Mouse (Mus musculus) megakaryocyte, embryonic 14.5 days (primary cell): ENCODE measurements around the gene Uqcrfs1. TPM values are rescaled to one million over a fixed set of nuclear protein-coding genes. Genes with fewer than 3 reads are reported as not detected.

Experiments used
- H3K27me3 ChIP-seq: replicated peaks from 2 replicates; pipeline ENCODE3; 2012; ENCODE audit warnings: inconsistent platforms
- H3K36me3 ChIP-seq: replicated peaks from 2 replicates; pipeline ENCODE3; 2012; ENCODE audit warnings: low read length, inconsistent platforms, mixed read lengths
- H3K4me1 ChIP-seq: 2 replicates; pipeline ENCODE4 v1.6.1; 2012; ENCODE audit warnings: inconsistent platforms
- H3K4me3 ChIP-seq: replicated peaks from 2 replicates; pipeline ENCODE3; 2012; ENCODE audit warnings: moderate library complexity, mild to moderate bottlenecking, inconsistent platforms
- H3K9me3 ChIP-seq: 2 replicates; pipeline ENCODE4 v1.6.1; 2012; ENCODE audit warnings: inconsistent platforms
- FLI1 ChIP-seq: IDR thresholded peaks from 2 replicates; pipeline ENCODE4 v1.6.1; 2012; ENCODE audit warnings: low read length, inconsistent platforms, mixed read lengths
- GATA1 ChIP-seq: IDR thresholded peaks from 3 replicates; pipeline ENCODE4 v1.6.1; 2012; ENCODE audit warnings: mixed read lengths, low read length, inconsistent platforms, borderline replicate concordance
- polyA plus RNA-seq: library from polyadenylated mRNA; stranded (reverse); fragments of >175 nt; gene quantifications from 2 replicates; pipeline ENCODE4 v1.2.3, GENCODE M21; 2012; ENCODE audit warnings: low replicate concordance; ENCODE audit not compliant: insufficient read depth

Gene Uqcrfs1
- polyA plus RNA-seq, 1 experiment = 69.2 TPM

- peaks cover 10% of the 10 kb centered on the region for H3K27me3 ChIP-seq
- H3K4me1 ChIP-seq = no peaks in the 10 kb centered on the region
- no peaks in the 10 kb centered on the region for H3K9me3 ChIP-seq
- no peak for TF ChIP-seq FLI1
- TF ChIP-seq GATA1 = no peak
- no peak overlapping the region for H3K4me3 ChIP-seq
- H3K36me3 ChIP-seq = no peaks in the 10 kb centered on the region
Observed at GRCm38 (mm10) chr13:30560052-30560451, 14.9 kb upstream of the Uqcrfs1 start.

- Histone ChIP-seq H3K36me3 (no peaks in the 10 kb centered on the region), H3K27me3 (peaks cover 2% of the 10 kb centered on the region), H3K4me3 (no peak overlapping the region), H3K4me1 (no peaks in the 10 kb centered on the region), H3K9me3 (no peaks in the 10 kb centered on the region)
- TF ChIP-seq GATA1 (no peak), FLI1 (no peak)
Observed at GRCm38 (mm10) chr13:30557751-30558150, 12.6 kb upstream of the Uqcrfs1 start.

GRCm38 (mm10) chr13:30553051-30553587 lies 8.0 kb upstream of the Uqcrfs1 start:
- TF ChIP-seq FLI1 = no peak
- TF ChIP-seq GATA1 = no peak
- Histone ChIP-seq H3K9me3 (no peaks in the 10 kb centered on the region), H3K4me1 (peaks cover 9% of the 10 kb centered on the region; the same call in 1 of the 2 replicates), H3K4me3 (no peak overlapping the region), H3K27me3 (peaks cover 13% of the 10 kb centered on the region), H3K36me3 (no peaks in the 10 kb centered on the region)

- H3K9me3 ChIP-seq = no peaks in the 10 kb centered on the region
- peaks cover 24% of the 10 kb centered on the region for H3K27me3 ChIP-seq
- H3K36me3 ChIP-seq = no peaks in the 10 kb centered on the region
- no peak overlapping the region for H3K4me3 ChIP-seq
- TF ChIP-seq FLI1 (no peak), GATA1 (no peak)
- peaks cover 9% of the 10 kb centered on the region; the same call in 1 of the 2 replicates for H3K4me1 ChIP-seq
Observed at GRCm38 (mm10) chr13:30549339-30549738, 4.2 kb upstream of the Uqcrfs1 start.

GRCm38 (mm10) chr13:30548835-30549234 lies 3.7 kb upstream of the Uqcrfs1 start:
- Histone ChIP-seq H3K9me3 (no peaks in the 10 kb centered on the region), H3K27me3 (peaks cover 24% of the 10 kb centered on the region)
- no peak for TF ChIP-seq GATA1
- TF ChIP-seq FLI1 = no peak

GRCm38 (mm10) chr13:30530761-30531160 lies 14.4 kb downstream of the Uqcrfs1 start:
- TF ChIP-seq FLI1 (no peak), GATA1 (no peak)
- no peaks in the 10 kb centered on the region for H3K27me3 ChIP-seq

More at GRCm38 (mm10) chr13:30548835-30549234, 3.7 kb upstream of the Uqcrfs1 start:
- no peaks in the 10 kb centered on the region for H3K36me3 ChIP-seq
- peaks cover 12% of the 10 kb centered on the region for H3K4me1 ChIP-seq
- H3K4me3 ChIP-seq = no peak overlapping the region

GRCm38 (mm10) chr13:30524961-30525360 lies 20.2 kb downstream of the Uqcrfs1 start:
- H3K4me3 ChIP-seq = no peak overlapping the region
- TF ChIP-seq FLI1 (no peak), GATA1 (no peak)
- peaks cover 28% of the 10 kb centered on the region for H3K9me3 ChIP-seq
- no peaks in the 10 kb centered on the region for H3K4me1 ChIP-seq
- H3K27me3 ChIP-seq = no peaks in the 10 kb centered on the region
- H3K36me3 ChIP-seq = no peaks in the 10 kb centered on the region

More at GRCm38 (mm10) chr13:30530761-30531160, 14.4 kb downstream of the Uqcrfs1 start:
- Histone ChIP-seq H3K36me3 (no peaks in the 10 kb centered on the region), H3K4me3 (no peak overlapping the region), H3K9me3 (no peaks in the 10 kb centered on the region), H3K4me1 (no peaks in the 10 kb centered on the region)

GRCm38 (mm10) chr13:30523971-30524370 lies 21.2 kb downstream of the Uqcrfs1 start:
- TF ChIP-seq FLI1 (no peak), GATA1 (no peak)

GRCm38 (mm10) chr13:30523246-30523891 lies 21.8 kb downstream of the Uqcrfs1 start:
- Histone ChIP-seq H3K4me1 (no peaks in the 10 kb centered on the region), H3K36me3 (no peaks in the 10 kb centered on the region)
- no peak for TF ChIP-seq GATA1
- no peak for TF ChIP-seq FLI1

More at GRCm38 (mm10) chr13:30523971-30524370, 21.2 kb downstream of the Uqcrfs1 start:
- Histone ChIP-seq H3K4me1 (no peaks in the 10 kb centered on the region), H3K27me3 (no peaks in the 10 kb centered on the region), H3K4me3 (no peak overlapping the region), H3K9me3 (peaks cover 28% of the 10 kb centered on the region), H3K36me3 (no peaks in the 10 kb centered on the region)

GRCm38 (mm10) chr13:30521282-30521902 lies 23.8 kb downstream of the Uqcrfs1 start:
- Histone ChIP-seq H3K4me3 (no peak overlapping the region), H3K9me3 (peaks cover 28% of the 10 kb centered on the region), H3K27me3 (no peaks in the 10 kb centered on the region), H3K36me3 (no peaks in the 10 kb centered on the region), H3K4me1 (no peaks in the 10 kb centered on the region)
- no peak for TF ChIP-seq GATA1
- no peak for TF ChIP-seq FLI1

More at GRCm38 (mm10) chr13:30523246-30523891, 21.8 kb downstream of the Uqcrfs1 start:
- Histone ChIP-seq H3K4me3 (no peak overlapping the region), H3K9me3 (peaks cover 28% of the 10 kb centered on the region), H3K27me3 (no peaks in the 10 kb centered on the region)
